ENCODE assay signal across 24 mouse cellular contexts in the genomic region with DNA sequence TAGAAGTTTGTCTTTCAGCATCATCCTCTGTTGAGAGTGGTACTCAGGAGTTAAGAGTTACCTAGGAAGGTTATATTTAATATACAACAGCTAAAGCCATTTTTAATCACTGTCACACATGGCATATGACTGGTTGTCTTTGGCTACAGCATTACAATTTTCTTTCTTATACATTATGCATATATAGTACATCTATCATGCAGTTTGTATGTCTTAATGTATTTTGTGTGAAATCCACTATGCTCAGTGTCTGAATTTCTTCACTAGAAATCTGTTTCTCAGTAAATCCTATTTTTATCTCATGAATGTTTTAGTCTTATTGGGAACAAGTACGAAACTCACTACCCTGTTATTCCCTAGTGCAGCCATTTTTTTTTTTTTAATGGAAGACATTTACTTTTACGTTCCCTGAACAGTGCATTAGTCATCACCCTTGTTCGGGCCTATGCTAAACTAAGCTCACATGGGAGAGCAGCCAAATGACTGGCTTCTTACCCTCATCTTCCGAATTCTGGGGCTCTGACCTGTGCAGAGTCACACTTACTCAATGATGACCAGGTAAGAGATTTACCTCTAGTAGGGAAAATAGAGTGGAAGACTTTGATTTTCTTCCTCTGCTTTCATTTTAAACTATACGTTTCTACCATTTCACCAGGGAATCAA.
"Had no signal": no experiment of that assay in that cellular context is flagged by ENCODE, and none has a peak within 500 bp of the region (broad histone marks: within the 10 kb centered on the region; RNA-seq: fewer than 3 reads in every experiment).

No protein-coding gene starts in this region.

- H3K9ac ChIP-seq: kidney, embryonic 15.5 days; limb, embryonic 12.5 days; limb, embryonic 15.5 days; liver, embryonic 14.5 days; liver, postnatal 0 days; lung, embryonic 15.5 days; midbrain, embryonic 13.5 days; neural tube, embryonic 12.5 days; neural tube, embryonic 15.5 days had no signal

- ATAC-seq: liver, postnatal 0 days; midbrain, embryonic 13.5 days had no signal

- H3K27me3 ChIP-seq: kidney, embryonic 15.5 days; limb, embryonic 12.5 days; limb, embryonic 15.5 days; lung, embryonic 15.5 days; megakaryocyte, embryonic 14.5 days; midbrain, embryonic 13.5 days; neural tube, embryonic 12.5 days; neural tube, embryonic 15.5 days had no signal

- H3K4me2 ChIP-seq: kidney, embryonic 15.5 days; limb, embryonic 12.5 days; limb, embryonic 15.5 days; liver, embryonic 11.5 days; lung, embryonic 15.5 days; midbrain, embryonic 13.5 days; neural tube, embryonic 12.5 days; neural tube, embryonic 15.5 days had no signal

- H3K36me3 ChIP-seq: kidney, embryonic 15.5 days; limb, embryonic 12.5 days; limb, embryonic 15.5 days; lung, embryonic 15.5 days; midbrain, embryonic 10.5 days; midbrain, embryonic 13.5 days; neural tube, embryonic 12.5 days; neural tube, embryonic 15.5 days had no signal

- H3K4me3 ChIP-seq: kidney, embryonic 15.5 days; limb, embryonic 12.5 days; limb, embryonic 15.5 days; lung, embryonic 15.5 days; megakaryocyte, embryonic 14.5 days; midbrain, embryonic 10.5 days; midbrain, embryonic 13.5 days; neural tube, embryonic 12.5 days; neural tube, embryonic 15.5 days had no signal

- H3K4me1 ChIP-seq: kidney, embryonic 15.5 days; limb, embryonic 12.5 days; limb, embryonic 15.5 days; lung, embryonic 15.5 days; megakaryocyte, embryonic 14.5 days; midbrain, embryonic 10.5 days; neural tube, embryonic 12.5 days had no signal

- H3K9me3 ChIP-seq: kidney, embryonic 15.5 days; limb, embryonic 12.5 days; limb, embryonic 15.5 days; lung, embryonic 15.5 days; megakaryocyte, embryonic 14.5 days; midbrain, embryonic 10.5 days; midbrain, embryonic 13.5 days; neural tube, embryonic 12.5 days; neural tube, embryonic 15.5 days had no signal

- H3K27ac ChIP-seq: kidney, embryonic 15.5 days; limb, embryonic 12.5 days; limb, embryonic 15.5 days; liver, embryonic 14.5 days; lung, embryonic 15.5 days; midbrain, embryonic 10.5 days; midbrain, embryonic 13.5 days; neural tube, embryonic 12.5 days; neural tube, embryonic 15.5 days; stomach, postnatal 0 days had no signal

- DNase-seq: kidney, adult 8-10 months; kidney, postnatal 10 days; kidney, postnatal 36 days; left cerebral cortex, postnatal 4 days; liver, postnatal 0 days; lung, postnatal 10 days; lung, postnatal 36 days; right cerebral cortex, adult 18-20 months; right cerebral cortex, postnatal 14 days; right cerebral cortex, postnatal 4 days; thymus, adult 2 months; thymus, postnatal 25 days had no signal
